In genomic region chr14:118050990-118051389, GRCm38 (mm10) we compare ENCODE assay signal across 8 mouse cellular contexts. TPM values are rescaled to one million over a fixed set of nuclear protein-coding genes. Genes with fewer than 3 reads are reported as not detected.
DNase-seq lines count a peak whose midpoint lies in the region; ATAC-seq and TF ChIP-seq lines count a peak whose summit lies in the region.
"Had no signal": no experiment of that assay in that cellular context is flagged by ENCODE, and none has a peak within 500 bp of the region (broad histone marks: within the 10 kb centered on the region; RNA-seq: fewer than 3 reads in every experiment).

No protein-coding gene starts in this region.

- peak; percentile 75 for ATAC-seq in intestine, embryonic 14.5 days (replicated peaks; ENCODE audit: low FRiP score, low TSS enrichment, low read depth)
- ATAC-seq in lung, embryonic 16.5 days (ENCODE audit: low read depth), result peak; percentile 91

- H3K27me3 ChIP-seq in intestine, embryonic 14.5 days (replicated peaks; ENCODE audit: control insufficient read depth, insufficient read depth, low read length), result no peaks in the 10 kb centered on the region
- no peaks in the 10 kb centered on the region for H3K27me3 ChIP-seq in lung, embryonic 16.5 days (ENCODE audit: control insufficient read depth, insufficient read depth, low read depth, low read length)

- no peak overlapping the region for H3K4me3 ChIP-seq in intestine, embryonic 14.5 days (ENCODE audit: low read depth, low read length)
- no peak overlapping the region for H3K4me3 ChIP-seq in lung, embryonic 16.5 days (ENCODE audit: low read length)
- no peak overlapping the region for H3K4me3 ChIP-seq in left cerebral cortex, adult 2 months
- H3K4me3 ChIP-seq: hindbrain, embryonic 15.5 days had no signal

- no peaks in the 10 kb centered on the region for H3K4me1 ChIP-seq in intestine, embryonic 14.5 days (replicated peaks; ENCODE audit: control insufficient read depth, insufficient read depth, low read length)
- peaks cover 4% of the 10 kb centered on the region; the same call in 1 of the 2 replicates for H3K4me1 ChIP-seq in lung, embryonic 16.5 days (replicated peaks; ENCODE audit: control insufficient read depth, insufficient read depth, low read length)

- no peak overlapping the region for H3K4me2 ChIP-seq in intestine, embryonic 14.5 days (ENCODE audit: low read length)
- no peak overlapping the region for H3K4me2 ChIP-seq in lung, embryonic 16.5 days (ENCODE audit: low read depth, low read length)
- H3K4me2 ChIP-seq: hindbrain, embryonic 15.5 days had no signal

- no peaks in the 10 kb centered on the region for H3K9me3 ChIP-seq in intestine, embryonic 14.5 days (ENCODE audit: control insufficient read depth, low read length)
- H3K9me3 ChIP-seq in lung, embryonic 16.5 days (ENCODE audit: control insufficient read depth, low read length), result no peaks in the 10 kb centered on the region
- H3K9me3 ChIP-seq: hindbrain, embryonic 15.5 days had no signal

- intact Hi-C loops in left cerebral cortex, adult 2 months (cut with DNase I), result no loop called here

- peak; percentile 9 to 17 for DNase-seq in urinary bladder, adult 18-20 months (ENCODE audit: low spot score in 2 of 2)
- DNase-seq in urinary bladder, postnatal 10 days (ENCODE audit: low spot score), result no peak
- peak; percentile 80 for DNase-seq in intestine, embryonic 14.5 days (ENCODE audit: low spot score)
- DNase-seq in frontal cortex, postnatal 14 days (ENCODE audit: low spot score in 2 of 2), result no peak
- no peak for DNase-seq in left cerebral cortex, adult 2 months (ENCODE audit: extremely low spot score in 1 of 2, low spot score in 2 of 2)
- no peak for DNase-seq in gastrocnemius, adult 8-10 months (ENCODE audit: low spot score in 2 of 2)

- no peak for TF ChIP-seq CTCF in left cerebral cortex, adult 2 months (IDR thresholded peaks at IDR 0.05)

- no peak overlapping the region for H3K27ac ChIP-seq in intestine, embryonic 14.5 days (ENCODE audit: low read depth)
- H3K27ac ChIP-seq in lung, embryonic 16.5 days (ENCODE audit: low read length), result peak overlapping the region; percentile 71
- no peak overlapping the region for H3K27ac ChIP-seq in left cerebral cortex, adult 2 months
- H3K27ac ChIP-seq: hindbrain, embryonic 15.5 days had no signal

- WGBS in intestine, embryonic 14.5 days, result 69% methylated on average over 12 of the region's 12 CpGs
- 57% methylated on average over 12 of the region's 12 CpGs for WGBS in lung, embryonic 16.5 days

- H3K36me3 ChIP-seq in intestine, embryonic 14.5 days (ENCODE audit: control insufficient read depth, insufficient read depth, low read length), result no peaks in the 10 kb centered on the region
- H3K36me3 ChIP-seq in lung, embryonic 16.5 days (ENCODE audit: control insufficient read depth, insufficient read depth, low read length), result no peaks in the 10 kb centered on the region
- H3K36me3 ChIP-seq: hindbrain, embryonic 15.5 days had no signal

- H3K9ac ChIP-seq in intestine, embryonic 14.5 days (ENCODE audit: low read length), result no peak overlapping the region
- H3K9ac ChIP-seq in lung, embryonic 16.5 days (ENCODE audit: low read length), result no peak overlapping the region
- H3K9ac ChIP-seq: hindbrain, embryonic 15.5 days had no signal

RNA-seq across cellular contexts. Expression of gene Dct, which starts 1.1 kb away (rescaled TPM):
- 1.1 and 1.4 TPM in 2 replicates for polyA plus RNA-seq in intestine, embryonic 14.5 days (2014; fragmentation: Nextera tagmentation; extraction: Ambion mirVana)
- 0.70 and 0.79 TPM in 2 replicates for polyA plus RNA-seq in lung, embryonic 16.5 days (2015; fragmentation: Nextera tagmentation; extraction: Ambion mirVana)
- 1 to 10 TPM in 1 of 2 experiments, under 1 TPM in 1; 0.59 to 1.8 TPM for total RNA-seq in left cerebral cortex, adult 2 months (2021)
- under 1 TPM; 0.22 to 0.75 (median 0.45) TPM for total RNA-seq in gastrocnemius, adult 8-10 months (2022)

Comparison
In these comparisons a context has a peak if more than half of its experiments do, and no peak if none do; other contexts are left out.
1. DNase-seq: peak in urinary bladder, adult 18-20 months (2 of 2) and intestine, embryonic 14.5 days (single experiment); none in urinary bladder, postnatal 10 days (single experiment), frontal cortex, postnatal 14 days (0 of 2), left cerebral cortex, adult 2 months (0 of 2) and gastrocnemius, adult 8-10 months (0 of 2).